Mouse (Mus musculus): ENCODE measurements around the gene Ppp1cb. TPM values are rescaled to one million over a fixed set of nuclear protein-coding genes. Genes with fewer than 3 reads are reported as not detected.

Ppp1cb gene
- polyA plus RNA-seq, 1 experiment from 2014 or later: 240 TPM

DNA sequence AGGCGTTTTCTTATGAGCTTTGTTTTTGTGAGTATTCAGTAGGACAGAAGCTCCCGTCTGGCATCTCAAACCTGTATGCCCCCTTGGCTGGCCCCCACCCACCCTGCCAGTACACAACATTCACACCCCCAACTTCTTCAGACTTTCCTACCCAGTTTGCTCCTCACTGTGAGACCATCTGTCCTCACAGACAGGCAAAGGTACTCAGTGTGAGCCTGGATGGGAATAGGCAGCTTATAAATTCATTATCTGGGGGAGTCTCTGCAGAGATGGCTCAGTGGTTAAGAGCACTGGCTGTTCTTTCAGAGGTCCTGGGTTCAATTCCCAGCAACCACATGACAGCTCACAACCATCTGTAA lies 20.1 kb upstream of the Ppp1cb start:
- WGBS: 58% methylated on average over 2 of the region's 2 CpGs
- Histone ChIP-seq H3K27ac (ENCODE audit: low read depth, low read length) (no peak overlapping the region), H3K9me3 (ENCODE audit: control insufficient read depth, low read length) (no peaks in the 10 kb centered on the region), H3K4me3 (ENCODE audit: low read depth, low read length) (no peak overlapping the region), H3K36me3 (ENCODE audit: control insufficient read depth, insufficient read depth, low read length) (no peaks in the 10 kb centered on the region), H3K4me1 (ENCODE audit: control insufficient read depth, insufficient read depth, low read length) (no peaks in the 10 kb centered on the region), H3K4me2 (ENCODE audit: low read depth, low read length) (no peak overlapping the region), H3K27me3 (ENCODE audit: control insufficient read depth, insufficient read depth, low read length) (no peaks in the 10 kb centered on the region), H3K9ac (replicated peaks; ENCODE audit: low read depth, low read length) (no peak overlapping the region)
- ATAC-seq (ENCODE audit: low read depth): no peak

DNA sequence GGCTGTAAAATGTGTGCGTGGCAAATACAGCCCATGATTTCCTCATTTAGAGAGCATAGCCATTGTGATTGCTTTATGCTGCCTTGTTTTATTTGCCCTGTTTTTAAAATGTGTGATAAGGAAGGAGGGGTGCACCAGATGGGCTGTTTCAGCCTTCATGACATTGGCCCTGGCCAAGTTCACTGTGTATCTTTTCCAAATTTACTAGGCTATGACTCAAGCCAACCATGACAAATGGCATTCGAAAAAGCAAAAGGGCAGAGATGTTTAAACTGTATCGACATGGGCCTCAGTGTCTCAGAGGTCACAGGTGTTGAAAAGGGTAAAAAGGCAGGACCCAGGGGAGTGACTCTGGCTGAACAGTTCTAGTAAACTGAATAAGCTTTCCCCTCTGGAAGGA lies 17.3 kb upstream of the Ppp1cb start:
- no peaks in the 10 kb centered on the region for H3K27me3 ChIP-seq (ENCODE audit: control insufficient read depth, insufficient read depth, low read length)
- H3K4me2 ChIP-seq (ENCODE audit: low read depth, low read length): no peak overlapping the region
- no peak overlapping the region for H3K9ac ChIP-seq (replicated peaks; ENCODE audit: low read depth, low read length)
- H3K27ac ChIP-seq (ENCODE audit: low read depth, low read length): no peak overlapping the region
- H3K9me3 ChIP-seq (ENCODE audit: control insufficient read depth, low read length): no peaks in the 10 kb centered on the region
- H3K36me3 ChIP-seq (ENCODE audit: control insufficient read depth, insufficient read depth, low read length): no peaks in the 10 kb centered on the region
- H3K4me3 ChIP-seq (ENCODE audit: low read depth, low read length): no peak overlapping the region
- WGBS: 46% methylated on average over 3 of the region's 3 CpGs
- no peaks in the 10 kb centered on the region for H3K4me1 ChIP-seq (ENCODE audit: control insufficient read depth, insufficient read depth, low read length)
- ATAC-seq (ENCODE audit: low read depth): no peak

DNA sequence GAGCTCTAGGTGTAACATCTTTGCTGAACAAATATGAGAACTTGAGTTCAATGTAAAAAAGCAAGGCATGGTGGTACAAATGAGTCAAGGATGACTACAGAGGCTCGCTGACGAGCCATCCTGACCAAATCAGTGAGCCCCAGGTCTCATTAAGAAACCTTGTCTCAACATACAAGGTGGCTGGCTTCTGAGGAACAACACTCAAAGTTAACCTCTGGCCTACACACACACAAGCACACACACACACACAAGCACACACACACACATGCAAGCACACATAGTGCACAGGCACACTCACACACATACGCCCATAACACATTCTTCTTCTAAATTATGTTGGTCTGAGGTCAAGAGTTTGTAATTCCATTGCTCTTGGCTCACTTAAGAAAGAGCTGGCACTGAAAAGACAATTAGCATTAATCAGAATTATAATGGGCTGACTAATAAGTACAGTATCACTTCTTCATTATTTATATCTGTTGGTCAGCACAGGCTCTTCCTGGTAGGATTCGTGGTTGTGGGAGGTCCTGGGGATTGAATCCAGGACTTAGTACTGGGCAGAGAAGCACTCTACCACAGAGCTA lies 16.6 kb upstream of the Ppp1cb start:
- no peaks in the 10 kb centered on the region for H3K4me1 ChIP-seq (ENCODE audit: control insufficient read depth, insufficient read depth, low read length)
- ATAC-seq (ENCODE audit: low read depth): no peak
- H3K9ac ChIP-seq (replicated peaks; ENCODE audit: low read depth, low read length): no peak overlapping the region
- no peak overlapping the region for H3K4me2 ChIP-seq (ENCODE audit: low read depth, low read length)
- no peaks in the 10 kb centered on the region for H3K9me3 ChIP-seq (ENCODE audit: control insufficient read depth, low read length)
- no peak overlapping the region for H3K27ac ChIP-seq (ENCODE audit: low read depth, low read length)
- H3K36me3 ChIP-seq (ENCODE audit: control insufficient read depth, insufficient read depth, low read length): no peaks in the 10 kb centered on the region
- no peaks in the 10 kb centered on the region for H3K27me3 ChIP-seq (ENCODE audit: control insufficient read depth, insufficient read depth, low read length)
- WGBS: 88% methylated on average over 4 of the region's 4 CpGs
- H3K4me3 ChIP-seq (ENCODE audit: low read depth, low read length): no peak overlapping the region

GRCm38 (mm10) chr5:32443906-32444305 lies 14.7 kb upstream of the Ppp1cb start:
- H3K4me2 ChIP-seq (ENCODE audit: low read depth, low read length): no peak overlapping the region
- no peaks in the 10 kb centered on the region for H3K9me3 ChIP-seq (ENCODE audit: control insufficient read depth, low read length)
- no peaks in the 10 kb centered on the region for H3K27me3 ChIP-seq (ENCODE audit: control insufficient read depth, insufficient read depth, low read length)
- H3K9ac ChIP-seq (replicated peaks; ENCODE audit: low read depth, low read length): no peak overlapping the region
- no peaks in the 10 kb centered on the region for H3K4me1 ChIP-seq (ENCODE audit: control insufficient read depth, insufficient read depth, low read length)
- no peak overlapping the region for H3K4me3 ChIP-seq (ENCODE audit: low read depth, low read length)
- no peaks in the 10 kb centered on the region for H3K36me3 ChIP-seq (ENCODE audit: control insufficient read depth, insufficient read depth, low read length)
- H3K27ac ChIP-seq (ENCODE audit: low read depth, low read length): no peak overlapping the region
- ATAC-seq (ENCODE audit: low read depth): no peak
- WGBS: 93% methylated on average over 3 of the region's 3 CpGs

GRCm38 (mm10) chr5:32445287-32445921 lies 13.2 kb upstream of the Ppp1cb start:
- ATAC-seq (ENCODE audit: low read depth): no peak
- H3K27me3 ChIP-seq (ENCODE audit: control insufficient read depth, insufficient read depth, low read length): no peaks in the 10 kb centered on the region
- no peak overlapping the region for H3K27ac ChIP-seq (ENCODE audit: low read depth, low read length)
- H3K4me2 ChIP-seq (ENCODE audit: low read depth, low read length): no peak overlapping the region
- no peak overlapping the region for H3K4me3 ChIP-seq (ENCODE audit: low read depth, low read length)
- no peaks in the 10 kb centered on the region for H3K9me3 ChIP-seq (ENCODE audit: control insufficient read depth, low read length)
- H3K36me3 ChIP-seq (ENCODE audit: control insufficient read depth, insufficient read depth, low read length): no peaks in the 10 kb centered on the region
- 27% methylated on average over 11 of the region's 11 CpGs for WGBS
- no peaks in the 10 kb centered on the region for H3K4me1 ChIP-seq (ENCODE audit: control insufficient read depth, insufficient read depth, low read length)
- H3K9ac ChIP-seq (replicated peaks; ENCODE audit: low read depth, low read length): no peak overlapping the region

DNA sequence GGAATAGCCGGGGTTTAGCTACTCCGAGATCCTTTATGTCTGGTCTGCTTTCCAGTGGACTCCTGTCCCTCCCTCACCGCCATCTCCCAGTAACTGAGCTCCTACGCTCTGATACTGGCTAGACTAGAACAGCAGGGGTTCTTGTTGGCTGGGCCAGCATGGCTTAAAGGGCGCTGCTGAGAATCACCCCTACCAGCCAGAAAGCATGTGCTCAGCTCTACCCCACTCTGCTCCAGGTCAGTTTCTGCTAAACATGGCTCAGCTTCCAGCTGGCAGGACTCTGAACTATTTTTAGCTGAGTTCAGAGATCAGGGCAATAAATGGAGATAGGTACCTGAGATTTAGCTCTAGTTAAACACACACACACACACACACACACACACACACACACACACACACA lies 12.2 kb upstream of the Ppp1cb start:
- Histone ChIP-seq H3K4me1 (ENCODE audit: control insufficient read depth, insufficient read depth, low read length) (no peaks in the 10 kb centered on the region), H3K9me3 (ENCODE audit: control insufficient read depth, low read length) (no peaks in the 10 kb centered on the region)

DNA sequence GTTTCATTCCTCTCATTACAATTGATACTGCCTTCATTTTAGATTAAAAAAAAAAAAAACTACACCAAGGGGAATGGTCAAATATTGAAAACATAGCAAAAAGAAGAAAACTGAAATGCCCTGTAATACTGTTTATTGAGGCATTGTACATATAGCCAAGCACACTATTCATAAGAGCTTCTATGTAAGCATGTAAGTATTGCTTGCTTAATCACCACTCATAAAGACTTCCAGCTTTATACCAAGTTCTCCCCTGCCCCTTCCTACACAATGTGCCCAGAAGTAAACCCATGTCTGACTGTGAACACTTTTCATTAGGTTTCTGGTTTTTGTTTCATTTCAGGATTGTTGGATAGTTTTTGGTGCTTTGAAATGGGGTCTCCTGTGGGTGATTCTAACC lies 11.8 kb upstream of the Ppp1cb start:
- H3K4me1 ChIP-seq (ENCODE audit: control insufficient read depth, insufficient read depth, low read length): no peaks in the 10 kb centered on the region
- H3K9me3 ChIP-seq (ENCODE audit: control insufficient read depth, low read length): no peaks in the 10 kb centered on the region
- H3K4me2 ChIP-seq (ENCODE audit: low read depth, low read length): no peak overlapping the region
- no peaks in the 10 kb centered on the region for H3K27me3 ChIP-seq (ENCODE audit: control insufficient read depth, insufficient read depth, low read length)
- no peak for ATAC-seq (ENCODE audit: low read depth)
- H3K27ac ChIP-seq (ENCODE audit: low read depth, low read length): no peak overlapping the region
- H3K36me3 ChIP-seq (ENCODE audit: control insufficient read depth, insufficient read depth, low read length): no peaks in the 10 kb centered on the region
- no peak overlapping the region for H3K9ac ChIP-seq (replicated peaks; ENCODE audit: low read depth, low read length)
- no peak overlapping the region for H3K4me3 ChIP-seq (ENCODE audit: low read depth, low read length)

More for the DNA sequence above, 12.2 kb upstream of the Ppp1cb start:
- Histone ChIP-seq H3K36me3 (ENCODE audit: control insufficient read depth, insufficient read depth, low read length) (no peaks in the 10 kb centered on the region), H3K4me2 (ENCODE audit: low read depth, low read length) (no peak overlapping the region), H3K4me3 (ENCODE audit: low read depth, low read length) (no peak overlapping the region), H3K9ac (replicated peaks; ENCODE audit: low read depth, low read length) (no peak overlapping the region), H3K27me3 (ENCODE audit: control insufficient read depth, insufficient read depth, low read length) (no peaks in the 10 kb centered on the region), H3K27ac (ENCODE audit: low read depth, low read length) (no peak overlapping the region)
- WGBS: 36% methylated on average over 5 of the region's 5 CpGs
- ATAC-seq (ENCODE audit: low read depth): no peak

DNA sequence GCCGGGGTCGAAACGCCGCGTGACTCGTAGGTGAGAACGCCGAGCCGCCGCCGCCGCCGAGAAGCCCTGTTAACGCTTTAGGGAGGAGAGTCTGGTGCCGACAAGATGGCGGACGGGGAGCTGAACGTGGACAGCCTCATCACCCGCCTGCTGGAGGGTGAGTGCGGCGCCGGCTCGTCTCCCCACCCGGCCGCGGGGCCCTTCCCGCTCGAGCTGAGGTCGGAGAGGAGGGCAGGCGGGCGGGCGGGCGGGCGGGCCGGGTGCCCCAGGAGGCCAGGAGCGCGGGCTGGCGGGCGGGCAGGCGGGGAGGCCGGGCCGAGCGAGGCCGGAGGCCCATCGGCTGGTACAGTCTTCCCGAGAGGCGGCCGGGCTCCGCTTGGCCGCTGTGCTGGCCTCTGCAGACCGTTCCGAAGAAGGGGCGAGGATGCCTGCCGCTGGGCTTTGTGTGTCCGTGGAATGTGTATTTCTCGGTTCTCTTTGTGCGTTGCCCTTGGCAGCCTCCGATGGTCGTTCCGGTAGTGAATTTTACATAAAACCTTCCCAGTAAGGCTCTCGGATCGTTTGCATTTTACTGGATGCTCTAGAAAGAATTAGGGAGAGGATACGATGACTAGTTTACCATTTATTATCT lies 723 bp downstream of the Ppp1cb start:
- peaks cover 6% of the 10 kb centered on the region; the same call in 1 of the 2 replicates for H3K4me1 ChIP-seq (ENCODE audit: control insufficient read depth, insufficient read depth, low read length)
- peak overlapping the region; percentile 85 for H3K4me3 ChIP-seq (ENCODE audit: low read depth, low read length)
- peak overlapping the region; percentile 96 for H3K9ac ChIP-seq (replicated peaks; ENCODE audit: low read depth, low read length)
- H3K27me3 ChIP-seq (ENCODE audit: control insufficient read depth, insufficient read depth, low read length): no peaks in the 10 kb centered on the region
- peak overlapping the region; percentile 99 for H3K27ac ChIP-seq (ENCODE audit: low read depth, low read length)
- no peaks in the 10 kb centered on the region for H3K36me3 ChIP-seq (ENCODE audit: control insufficient read depth, insufficient read depth, low read length)
- peak overlapping the region; percentile 49 for H3K4me2 ChIP-seq (ENCODE audit: low read depth, low read length)
- ATAC-seq (ENCODE audit: low read depth): peak; percentile 84
- H3K9me3 ChIP-seq (ENCODE audit: control insufficient read depth, low read length): no peaks in the 10 kb centered on the region
- WGBS: under 1% methylated on average over 58 of the region's 63 CpGs
